Mouse (Mus musculus) left cerebral cortex, postnatal 25 days (tissue): Measurements from ENCODE around the gene Golga7b. TPM values are rescaled to one million over a fixed set of nuclear protein-coding genes. Genes with fewer than 3 reads are reported as not detected.

Source experiments
- microRNA-seq, 2 experiments: library from miRNA; unstranded; fragments of <30 nt; microRNA quantifications; one replicate each; pipeline ENCODE4 v1.2.0; 2022
- total RNA-seq, 2 experiments: library from RNA; stranded (reverse); gene quantifications; 2 replicates each; pipeline ENCODE4 v1.2.3; 2021

The Golga7b gene
- total RNA-seq, 2 experiments from 2014 or later = 130 to 140 TPM

Small RNA genes within 50 kb of the gene (microRNA-seq; reads per million reads assigned to microRNA genes)
- gene Gm26339 = 0 reads per million in 2 experiments
- gene Mir3085 = 9.7 to 14.8 reads per million in 2 experiments

Other genes starting within 250 kb of the Golga7b start
- gene Ankrd2, start 211.6 kb upstream of the Golga7b start, total RNA-seq = under 1 TPM in 1 of 2 experiments, not detected in 1; 0.30 TPM
- 1 to 10 TPM; 3.1 to 5.0 TPM for gene Hoga1, start 202.0 kb upstream of the Golga7b start, total RNA-seq
- under 1 TPM; 0.53 to 0.55 TPM for gene 4933411K16Rik, start 195.3 kb upstream of the Golga7b start, total RNA-seq
- 10 to 100 TPM; 67.3 to 70.9 TPM for gene Morn4, start 161.2 kb upstream of the Golga7b start, total RNA-seq
- 10 to 100 TPM; 61.0 to 63.1 TPM for gene Pi4k2a, start 157.1 kb upstream of the Golga7b start, total RNA-seq
- 10 to 100 TPM; 28.2 to 29.1 TPM for gene Avpi1, start 118.5 kb upstream of the Golga7b start, total RNA-seq
- gene Marveld1, start 100.2 kb upstream of the Golga7b start, total RNA-seq = 1 to 10 TPM; 9.8 to 9.9 TPM
- gene Zfyve27, start 83.6 kb upstream of the Golga7b start, total RNA-seq = 10 to 100 TPM; 84.6 to 95.8 TPM
- gene Sfrp5, start 45.3 kb upstream of the Golga7b start, total RNA-seq = 1 to 10 TPM in 1 of 2 experiments, under 1 TPM in 1; 0.62 to 1.3 TPM
- gene Crtac1, start 184.2 kb downstream of the Golga7b start, total RNA-seq = 10 to 100 TPM; 59.1 to 72.7 TPM